Mouse (Mus musculus): ENCODE measurements around the gene Ank2.
A peak's percentile ranks its signal among the peaks of the same experiment; 100 is the strongest.
"Not testable (repeated sequence)": the region's sequence is repeated elsewhere in the genome, so short reads cannot be mapped to it uniquely, and the experiment has no call there.

Gene Ank2

GRCm38 (mm10) chr3:127485174-127485573 lies 14.0 kb downstream of the Ank2 start:
- DNase-seq (ENCODE audit: low read depth, low spot score): no peak

GRCm38 (mm10) chr3:127481658-127482057 lies 17.5 kb downstream of the Ank2 start:
- no peak for DNase-seq (ENCODE audit: low read depth, low spot score)

GRCm38 (mm10) chr3:127480369-127480768 lies 18.8 kb downstream of the Ank2 start:
- not testable (repeated sequence) for DNase-seq (ENCODE audit: low read depth, low spot score)

- no peak for DNase-seq (ENCODE audit: low read depth, low spot score)
Measured at GRCm38 (mm10) chr3:127474115-127474514, 25.0 kb downstream of the Ank2 start.

GRCm38 (mm10) chr3:127469164-127469752 lies 29.9 kb downstream of the Ank2 start:
- DNase-seq (ENCODE audit: low read depth, low spot score): no peak

GRCm38 (mm10) chr3:127468569-127468968 lies 30.6 kb downstream of the Ank2 start:
- no peak for DNase-seq (ENCODE audit: low read depth, low spot score)

GRCm38 (mm10) chr3:127463816-127464480 lies 35.2 kb downstream of the Ank2 start:
- DNase-seq (ENCODE audit: low read depth, low spot score): peak; percentile 49

- DNase-seq (ENCODE audit: low read depth, low spot score): no peak
Measured at GRCm38 (mm10) chr3:127463165-127463564, 36.0 kb downstream of the Ank2 start.

- no peak for DNase-seq (ENCODE audit: low read depth, low spot score)
Measured at GRCm38 (mm10) chr3:127462413-127462812, 36.7 kb downstream of the Ank2 start.

GRCm38 (mm10) chr3:127460891-127461437 lies 38.2 kb downstream of the Ank2 start:
- no peak for DNase-seq (ENCODE audit: low read depth, low spot score)

- DNase-seq (ENCODE audit: low read depth, low spot score): no peak
Measured at GRCm38 (mm10) chr3:127459858-127460257, 39.3 kb downstream of the Ank2 start.

- peak; percentile 26 for DNase-seq (ENCODE audit: low read depth, low spot score)
Measured at GRCm38 (mm10) chr3:127458925-127459324, 40.2 kb downstream of the Ank2 start.

- no peak for DNase-seq (ENCODE audit: low read depth, low spot score)
Measured at GRCm38 (mm10) chr3:127458420-127458798, 40.7 kb downstream of the Ank2 start.

GRCm38 (mm10) chr3:127457761-127458419 lies 41.3 kb downstream of the Ank2 start:
- DNase-seq (ENCODE audit: low read depth, low spot score): no peak

GRCm38 (mm10) chr3:127453738-127454137 lies 45.4 kb downstream of the Ank2 start:
- DNase-seq (ENCODE audit: low read depth, low spot score): peak; percentile 72

- peak; percentile 72 for DNase-seq (ENCODE audit: low read depth, low spot score)
Measured at GRCm38 (mm10) chr3:127453254-127453653, 45.9 kb downstream of the Ank2 start.

- DNase-seq (ENCODE audit: low read depth, low spot score): peak; percentile 87
Measured at GRCm38 (mm10) chr3:127452233-127452632, 46.9 kb downstream of the Ank2 start.

GRCm38 (mm10) chr3:127451741-127452140 lies 47.4 kb downstream of the Ank2 start:
- peak; percentile 40 for DNase-seq (ENCODE audit: low read depth, low spot score)

GRCm38 (mm10) chr3:127451070-127451469 lies 48.1 kb downstream of the Ank2 start:
- peak; percentile 70 for DNase-seq (ENCODE audit: low read depth, low spot score)

- peak; percentile 91 for DNase-seq (ENCODE audit: low read depth, low spot score)
Measured at GRCm38 (mm10) chr3:127446173-127446572, 53.0 kb downstream of the Ank2 start.

GRCm38 (mm10) chr3:127433291-127433690 lies 65.9 kb downstream of the Ank2 start:
- DNase-seq (ENCODE audit: low read depth, low spot score): no peak

GRCm38 (mm10) chr3:127429866-127430265 lies 69.3 kb downstream of the Ank2 start:
- DNase-seq (ENCODE audit: low read depth, low spot score): no peak

GRCm38 (mm10) chr3:127428527-127428926 lies 70.6 kb downstream of the Ank2 start:
- DNase-seq (ENCODE audit: low read depth, low spot score): peak; percentile 50

Data from ES-CJ7 (cell line).